Mouse (Mus musculus): ENCODE measurements around the gene Bbc3. TPM values are rescaled to one million over a fixed set of nuclear protein-coding genes. Genes with fewer than 3 reads are reported as not detected.
A peak's percentile ranks its signal among the peaks of the same experiment; 100 is the strongest.

Gene Bbc3
- total and polyA plus RNA-seq, 3 experiments = 2.9 to 9.3 TPM; not detected in 1

- Histone ChIP-seq H3K27ac (ENCODE audit: control insufficient read depth, low read depth, low read length) (no peak overlapping the region), H3K27me3 (ENCODE audit: control insufficient read depth in 1 of 2, insufficient read depth in 2 of 2, low read length in 2 of 2) (no peaks in the 10 kb centered on the region), H3K4me1 (ENCODE audit: control insufficient read depth in 1 of 2, insufficient read depth in 2 of 2, low read length in 2 of 2) (no peaks in the 10 kb centered on the region), H3K79me2 (ENCODE audit: control insufficient read depth, insufficient read depth, low read length, poor library complexity) (no peaks in the 10 kb centered on the region), H3K9me3 (replicated peaks; ENCODE audit: insufficient read depth, low read length) (no peaks in the 10 kb centered on the region), H3K36me3 (ENCODE audit: control insufficient read depth in 1 of 2, insufficient read depth in 2 of 2, low read length in 2 of 2) (no peaks in the 10 kb centered on the region; a peak in 1 of 4 replicates), H3K4me3 (ENCODE audit: control insufficient read depth in 1 of 2, insufficient read depth in 1 of 2, low read depth in 2 of 2, low read length in 2 of 2) (no peak overlapping the region), H3K9ac (ENCODE audit: control insufficient read depth, low read depth, low read length, poor library complexity, severe bottlenecking) (no peak overlapping the region)
- DNase-seq (ENCODE audit: low read depth, low spot score) = no peak
- TF ChIP-seq USF1 (IDR thresholded peaks at IDR 0.05; ENCODE audit: low read depth, low read length) (no peak), ETS1 (IDR thresholded peaks at IDR 0.05; ENCODE audit: low read depth, low read length) (no peak), ZKSCAN1 (IDR thresholded peaks at IDR 0.05; ENCODE audit: low read depth, low read length) (no peak), E2F4 (IDR thresholded peaks at IDR 0.05; ENCODE audit: borderline replicate concordance, low read depth, low read length) (no peak), ZNF384 (IDR thresholded peaks at IDR 0.05; ENCODE audit: low read depth, low read length) (no peak), CHD2 (IDR thresholded peaks at IDR 0.05; ENCODE audit: low read length) (no peak), SMC3 (IDR thresholded peaks at IDR 0.05; ENCODE audit: low read depth, low read length) (no peak), CTCF (IDR thresholded peaks at IDR 0.05 in 2 of 3, conservative IDR thresholded peaks at IDR 0.05 in 1 of 3; ENCODE audit: control insufficient read depth in 1 of 3, insufficient read depth in 1 of 3, low read depth in 2 of 3, low read length in 3 of 3, poor library complexity in 1 of 3, severe bottlenecking in 1 of 3) (no peak), ZC3H11A (IDR thresholded peaks at IDR 0.05; ENCODE audit: low read depth, low read length) (no peak)
These were observed 12.3 kb downstream of the Bbc3 start for GRCm38 (mm10) chr7:16320479-16320878.

GRCm38 (mm10) chr7:16324661-16325060 lies 16.5 kb downstream of the Bbc3 start:
- TF ChIP-seq ELF1 (IDR thresholded peaks at IDR 0.05; ENCODE audit: low read depth, low read length) = no peak
- Histone ChIP-seq H3K4me3 (ENCODE audit: control insufficient read depth in 1 of 2, insufficient read depth in 1 of 2, low read depth in 2 of 2, low read length in 2 of 2) (no peak overlapping the region), H3K36me3 (ENCODE audit: control insufficient read depth in 1 of 2, insufficient read depth in 2 of 2, low read length in 2 of 2) (peaks cover 0 to 3% of the 10 kb centered on the region in 2 experiments; a peak in 2 of 4 replicates), H3K4me1 (ENCODE audit: control insufficient read depth in 1 of 2, insufficient read depth in 2 of 2, low read length in 2 of 2) (0 out of 4 replicates have a peak, but pooled peaks cover 0 to 4% of the 10 kb centered on the region in 2 experiments), H3K27ac (ENCODE audit: control insufficient read depth, low read depth, low read length) (no peak overlapping the region), H3K79me2 (ENCODE audit: control insufficient read depth, insufficient read depth, low read length, poor library complexity) (no peaks in the 10 kb centered on the region), H3K9ac (ENCODE audit: control insufficient read depth, low read depth, low read length, poor library complexity, severe bottlenecking) (no peak overlapping the region), H3K9me3 (replicated peaks; ENCODE audit: insufficient read depth, low read length) (no peaks in the 10 kb centered on the region), H3K27me3 (ENCODE audit: control insufficient read depth in 1 of 2, insufficient read depth in 2 of 2, low read length in 2 of 2) (no peaks in the 10 kb centered on the region)
- no peak for DNase-seq (ENCODE audit: low read depth, low spot score)

GRCm38 (mm10) chr7:16325920-16326606 lies 17.9 kb downstream of the Bbc3 start:
- H3K36me3 ChIP-seq (ENCODE audit: control insufficient read depth in 1 of 2, insufficient read depth in 2 of 2, low read length in 2 of 2) = peaks cover 0 to 6% of the 10 kb centered on the region in 2 experiments; a peak in 3 of 4 replicates
- H3K9ac ChIP-seq (ENCODE audit: control insufficient read depth, low read depth, low read length, poor library complexity, severe bottlenecking) = no peak overlapping the region
- no peaks in the 10 kb centered on the region for H3K27me3 ChIP-seq (ENCODE audit: control insufficient read depth in 1 of 2, insufficient read depth in 2 of 2, low read length in 2 of 2)
- H3K4me3 ChIP-seq (ENCODE audit: control insufficient read depth in 1 of 2, insufficient read depth in 1 of 2, low read depth in 2 of 2, low read length in 2 of 2) = no peak overlapping the region
- no peaks in the 10 kb centered on the region for H3K79me2 ChIP-seq (ENCODE audit: control insufficient read depth, insufficient read depth, low read length, poor library complexity)
- DNase-seq (ENCODE audit: low read depth, low spot score) = peak; percentile 82
- no peaks in the 10 kb centered on the region for H3K9me3 ChIP-seq (replicated peaks; ENCODE audit: insufficient read depth, low read length)
- no peak overlapping the region for H3K27ac ChIP-seq (ENCODE audit: control insufficient read depth, low read depth, low read length)
- 0 out of 4 replicates have a peak, but pooled peaks cover 0 to 4% of the 10 kb centered on the region in 2 experiments for H3K4me1 ChIP-seq (ENCODE audit: control insufficient read depth in 1 of 2, insufficient read depth in 2 of 2, low read length in 2 of 2)
- TF ChIP-seq MEF2A (IDR thresholded peaks at IDR 0.05; ENCODE audit: extremely low read depth, insufficient replicate concordance, low read depth, low read length, poor library complexity, severe bottlenecking) = no peak
- peak in 2 of 3 experiments; percentile 51 to 58; a peak in 4 of 6 replicates for TF ChIP-seq CTCF (IDR thresholded peaks at IDR 0.05 in 2 of 3, conservative IDR thresholded peaks at IDR 0.05 in 1 of 3; ENCODE audit: control insufficient read depth in 1 of 3, insufficient read depth in 1 of 3, low read depth in 2 of 3, low read length in 3 of 3, poor library complexity in 1 of 3, severe bottlenecking in 1 of 3)
- TF ChIP-seq MAX (IDR thresholded peaks at IDR 0.05; ENCODE audit: low read length) = no peak
- TF ChIP-seq SMC3 (IDR thresholded peaks at IDR 0.05; ENCODE audit: low read depth, low read length) = peak; percentile 59
- TF ChIP-seq TCF12 (IDR thresholded peaks at IDR 0.05; ENCODE audit: low read depth, low read length) = no peak
- no peak for TF ChIP-seq JUND (IDR thresholded peaks at IDR 0.05; ENCODE audit: low read depth, low read length)
- TF ChIP-seq POLR2AphosphoS2 (IDR thresholded peaks at IDR 0.05; ENCODE audit: low read length) = no peak
- no peak for TF ChIP-seq E2F4 (IDR thresholded peaks at IDR 0.05; ENCODE audit: borderline replicate concordance, low read depth, low read length)
- no peak for TF ChIP-seq ZC3H11A (IDR thresholded peaks at IDR 0.05; ENCODE audit: low read depth, low read length)
- no peak for TF ChIP-seq HCFC1 (IDR thresholded peaks at IDR 0.05; ENCODE audit: low read depth, low read length)
- TF ChIP-seq MYB (IDR thresholded peaks at IDR 0.05; ENCODE audit: low read depth, low read length) = no peak
- TF ChIP-seq GATA1 (IDR thresholded peaks at IDR 0.05; ENCODE audit: low read depth, low read length) = no peak
- peak; percentile 36 for TF ChIP-seq RAD21 (IDR thresholded peaks at IDR 0.05; ENCODE audit: low read depth, low read length)
- no peak for TF ChIP-seq NELFE (IDR thresholded peaks at IDR 0.05; ENCODE audit: low read depth, low read length)
- TF ChIP-seq TAL1 (IDR thresholded peaks at IDR 0.05; ENCODE audit: low read length) = no peak
- no peak for TF ChIP-seq ETS1 (IDR thresholded peaks at IDR 0.05; ENCODE audit: low read depth, low read length)
- no peak for TF ChIP-seq MYC (IDR thresholded peaks at IDR 0.05; ENCODE audit: low read depth, low read length)
- peak; percentile 51; the same call in 1 of the 2 replicates for TF ChIP-seq RCOR1 (IDR thresholded peaks at IDR 0.05; ENCODE audit: low read depth, low read length)
- TF ChIP-seq BHLHE40 (IDR thresholded peaks at IDR 0.05; ENCODE audit: borderline replicate concordance, low read depth, low read length) = no peak
